Mouse (Mus musculus): Measurements from ENCODE around the gene Clic4. TPM values are rescaled to one million over a fixed set of nuclear protein-coding genes. Genes with fewer than 3 reads are reported as not detected.

Gene Clic4
- total RNA-seq (2022), result 10 to 100 TPM; 40.1 to 47.4 (median 42.7) TPM

GRCm38 (mm10) chr4:135272640-135273306 is at the start of gene Clic4:
Gene Clic4, minus strand, starts transcription at chr4:135272814.
- DNase-seq (ENCODE audit: low spot score in 2 of 2), result peak; percentile 84 to 96

- peak in 1 of 2 experiments; percentile 30 for DNase-seq (ENCODE audit: low spot score in 2 of 2)
Measured at GRCm38 (mm10) chr4:135317966-135318365, 45.4 kb upstream of the Clic4 start.

- no peak for DNase-seq (ENCODE audit: low spot score in 2 of 2)
Measured at GRCm38 (mm10) chr4:135317539-135317938, 44.9 kb upstream of the Clic4 start.

GRCm38 (mm10) chr4:135315287-135315686 is 42.7 kb upstream of the Clic4 start:
- no peak for DNase-seq (ENCODE audit: low spot score in 2 of 2)

GRCm38 (mm10) chr4:135314419-135314832 is 41.8 kb upstream of the Clic4 start:
- no peak for DNase-seq (ENCODE audit: low spot score in 2 of 2)

- DNase-seq (ENCODE audit: low spot score in 2 of 2), result no peak
Measured at GRCm38 (mm10) chr4:135313761-135314241, 41.2 kb upstream of the Clic4 start.

GRCm38 (mm10) chr4:135313111-135313691 is 40.6 kb upstream of the Clic4 start:
- no peak for DNase-seq (ENCODE audit: low spot score in 2 of 2)

GRCm38 (mm10) chr4:135312706-135313105 is 40.1 kb upstream of the Clic4 start:
- peak in 1 of 2 experiments; percentile 41 for DNase-seq (ENCODE audit: low spot score in 2 of 2)

GRCm38 (mm10) chr4:135310371-135310770 is 37.8 kb upstream of the Clic4 start:
- no peak for DNase-seq (ENCODE audit: low spot score in 2 of 2)

- DNase-seq (ENCODE audit: low spot score in 2 of 2), result no peak
Measured at GRCm38 (mm10) chr4:135309726-135310125, 37.1 kb upstream of the Clic4 start.

GRCm38 (mm10) chr4:135309112-135309659 is 36.6 kb upstream of the Clic4 start:
- no peak for DNase-seq (ENCODE audit: low spot score in 2 of 2)

- DNase-seq (ENCODE audit: low spot score in 2 of 2), result no peak
Measured at GRCm38 (mm10) chr4:135306971-135307632, 34.5 kb upstream of the Clic4 start.

GRCm38 (mm10) chr4:135306533-135306932 is 33.9 kb upstream of the Clic4 start:
- peak in 1 of 2 experiments; percentile 36 for DNase-seq (ENCODE audit: low spot score in 2 of 2)

GRCm38 (mm10) chr4:135302261-135302660 is 29.6 kb upstream of the Clic4 start:
- no peak for DNase-seq (ENCODE audit: low spot score in 2 of 2)

- DNase-seq (ENCODE audit: low spot score in 2 of 2), result no peak
Measured at GRCm38 (mm10) chr4:135301166-135301565, 28.6 kb upstream of the Clic4 start.

GRCm38 (mm10) chr4:135300248-135301041 is 27.8 kb upstream of the Clic4 start:
- DNase-seq (ENCODE audit: low spot score in 2 of 2), result no peak

- DNase-seq (ENCODE audit: low spot score in 2 of 2), result no peak
Measured at GRCm38 (mm10) chr4:135298680-135299079, 26.1 kb upstream of the Clic4 start.

GRCm38 (mm10) chr4:135297931-135298546 is 25.4 kb upstream of the Clic4 start:
- peak; percentile 35 to 86 for DNase-seq (ENCODE audit: low spot score in 2 of 2)

GRCm38 (mm10) chr4:135297146-135297545 is 24.5 kb upstream of the Clic4 start:
- DNase-seq (ENCODE audit: low spot score in 2 of 2), result peak in 1 of 2 experiments; percentile 29

- no peak for DNase-seq (ENCODE audit: low spot score in 2 of 2)
Measured at GRCm38 (mm10) chr4:135296565-135296964, 24.0 kb upstream of the Clic4 start.

GRCm38 (mm10) chr4:135293813-135294212 is 21.2 kb upstream of the Clic4 start:
- no peak for DNase-seq (ENCODE audit: low spot score in 2 of 2)
